Mouse (Mus musculus) kidney, adult 2 months (tissue): ENCODE measurements at regions not wholly inside any gene's neighbourhood (a gene's known extent, or its start where the extent isn't known, plus 50 kb on each side); places are given as distances from the start of the nearest gene placed in this dataset.

Source experiments
- CTCF ChIP-seq: fragments of 200-500 bp; conservative IDR thresholded peaks from 2 replicates; pipeline ENCODE4 v1.5.1; 2011; ENCODE audit warnings: low read depth, mild to moderate bottlenecking, control low read depth, low read length, moderate library complexity, mixed read lengths; ENCODE audit not compliant: insufficient read depth, insufficient read length
- POLR2A ChIP-seq: fragments of 200-500 bp; IDR thresholded peaks from one replicate; pipeline ENCODE4 v1.6.1; 2011; ENCODE audit warnings: low read depth, low read length, control low read depth

DNA sequence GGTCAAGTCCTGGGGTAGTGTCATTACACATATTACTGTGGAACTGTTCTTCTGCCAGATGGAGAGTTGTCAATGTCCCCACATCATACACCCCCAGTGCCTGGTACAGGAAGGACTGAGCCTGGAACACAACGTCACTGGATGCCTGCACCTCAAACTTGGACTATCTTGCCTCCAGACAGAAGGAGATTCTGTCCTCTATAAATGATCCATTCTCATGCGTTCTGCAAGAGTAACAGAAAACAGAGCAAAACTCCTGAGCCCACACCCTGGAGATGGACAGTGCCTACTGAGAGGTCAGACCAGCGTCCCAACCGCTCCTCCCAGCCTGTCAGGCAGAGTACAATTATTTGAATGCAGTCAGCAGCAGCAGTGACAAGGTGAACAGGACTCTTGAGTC lies 261.1 kb downstream of the Dysf start:
- TF ChIP-seq CTCF, result no peak
- no peak for TF ChIP-seq POLR2A
